10 mouse cellular contexts compared by ENCODE assay signal in the genomic region with DNA sequence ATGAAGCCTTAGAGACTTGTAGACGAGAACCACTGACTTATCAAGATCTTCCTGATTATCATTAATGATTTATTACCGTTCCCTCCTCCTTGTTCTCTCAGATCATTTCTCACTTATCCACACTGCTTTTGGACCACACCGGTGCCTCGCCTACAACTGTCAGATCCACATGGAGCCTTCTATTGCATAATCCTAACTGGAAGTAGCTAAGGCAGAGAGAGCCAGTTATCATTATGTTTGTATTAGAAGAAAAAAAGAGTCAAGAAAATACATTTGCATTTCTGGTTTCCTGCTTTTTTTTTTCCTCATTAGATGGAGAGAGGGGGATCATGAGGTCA.
DNase-seq lines count a peak whose midpoint lies in the region; ATAC-seq and TF ChIP-seq lines count a peak whose summit lies in the region.
"Had no signal": no experiment of that assay in that cellular context is flagged by ENCODE, and none has a peak within 500 bp of the region (broad histone marks: within the 10 kb centered on the region; RNA-seq: fewer than 3 reads in every experiment).

No protein-coding gene starts in this region.

- no peak for TF ChIP-seq CTCF in liver, adult 2 months (IDR thresholded peaks at IDR 0.05; ENCODE audit: low read depth, low read length)
- TF ChIP-seq CTCF in midbrain, postnatal 0 days (IDR thresholded peaks at IDR 0.05): no peak

- no peak overlapping the region for H3K9ac ChIP-seq in liver, adult 2 months (ENCODE audit: low read depth, low read length)
- no peak overlapping the region for H3K9ac ChIP-seq in liver, embryonic 12.5 days
- H3K9ac ChIP-seq in hindbrain, embryonic 16.5 days (ENCODE audit: low read depth, low read length): no peak overlapping the region
- no peak overlapping the region for H3K9ac ChIP-seq in midbrain, postnatal 0 days (replicated peaks; ENCODE audit: low read length, poor library complexity, severe bottlenecking)
- H3K9ac ChIP-seq: liver, embryonic 15.5 days had no signal

- 50% methylated on average over 4 of the region's 4 CpGs for WGBS in liver, adult 2 months
- WGBS in liver, embryonic 12.5 days (ENCODE audit: insufficient replicate concordance): 52% methylated on average over 4 of the region's 4 CpGs
- 39% methylated on average over 4 of the region's 4 CpGs for WGBS in hindbrain, embryonic 16.5 days
- WGBS in midbrain, postnatal 0 days: 37% methylated on average over 4 of the region's 4 CpGs

- DNase-seq in cerebellum, postnatal 36 days: no peak
- peak; percentile 2 for DNase-seq in liver, adult 2 months (ENCODE audit: extremely low read depth, low read depth, low spot score)
- no peak for DNase-seq in midbrain, postnatal 0 days (ENCODE audit: low spot score)
- DNase-seq in left cerebral cortex, postnatal 4 days: no peak
- no peak for DNase-seq in frontal cortex, postnatal 14 days (ENCODE audit: low spot score in 2 of 2)
- DNase-seq: thymus, adult 18-20 months had no signal

- no peaks in the 10 kb centered on the region for H3K79me2 ChIP-seq in liver, adult 2 months (ENCODE audit: control insufficient read depth, insufficient read depth, low read length)

- no peak overlapping the region for H3K4me2 ChIP-seq in liver, embryonic 12.5 days
- peak overlapping the region; percentile 54 for H3K4me2 ChIP-seq in hindbrain, embryonic 16.5 days (ENCODE audit: low read length)
- H3K4me2 ChIP-seq in midbrain, postnatal 0 days (ENCODE audit: low read depth, low read length, poor library complexity, severe bottlenecking): peak overlapping the region; percentile 44
- H3K4me2 ChIP-seq: liver, embryonic 15.5 days had no signal

- H3K9me3 ChIP-seq in liver, embryonic 12.5 days (replicated peaks): no peaks in the 10 kb centered on the region
- H3K9me3 ChIP-seq in hindbrain, embryonic 16.5 days (ENCODE audit: control insufficient read depth, low read length): no peaks in the 10 kb centered on the region
- H3K9me3 ChIP-seq in midbrain, postnatal 0 days (ENCODE audit: low read length): no peaks in the 10 kb centered on the region
- H3K9me3 ChIP-seq: liver, embryonic 15.5 days had no signal

- peak; percentile 18; the same call in 1 of the 2 replicates for ATAC-seq in cerebellum, adult (ENCODE audit: insufficient number of reproducible peaks, low FRiP score, low TSS enrichment)
- no peak for ATAC-seq in liver, embryonic 12.5 days
- ATAC-seq in hindbrain, embryonic 16.5 days: peak; percentile 50
- ATAC-seq in midbrain, postnatal 0 days (ENCODE audit: low FRiP score): peak; percentile 20; the same call in 1 of the 2 replicates

- H3K36me3 ChIP-seq in liver, adult 2 months (ENCODE audit: control insufficient read depth, insufficient read depth, low read length): no peaks in the 10 kb centered on the region
- H3K36me3 ChIP-seq in liver, embryonic 12.5 days: no peaks in the 10 kb centered on the region
- no peaks in the 10 kb centered on the region for H3K36me3 ChIP-seq in hindbrain, embryonic 16.5 days (ENCODE audit: control insufficient read depth, insufficient read depth, low read length)
- no peaks in the 10 kb centered on the region for H3K36me3 ChIP-seq in midbrain, postnatal 0 days (ENCODE audit: insufficient read depth, low read length)
- H3K36me3 ChIP-seq: liver, embryonic 15.5 days had no signal

- H3K27me3 ChIP-seq in liver, adult 2 months (ENCODE audit: control insufficient read depth, insufficient read depth, low read length): no peaks in the 10 kb centered on the region
- no peaks in the 10 kb centered on the region for H3K27me3 ChIP-seq in liver, embryonic 12.5 days (replicated peaks)
- H3K27me3 ChIP-seq in hindbrain, embryonic 16.5 days (replicated peaks; ENCODE audit: control insufficient read depth, insufficient read depth, low read length): no peaks in the 10 kb centered on the region
- no peaks in the 10 kb centered on the region for H3K27me3 ChIP-seq in midbrain, postnatal 0 days (ENCODE audit: insufficient read depth, low read length)
- H3K27me3 ChIP-seq: liver, embryonic 15.5 days had no signal

- intact Hi-C loops in left cerebral cortex, postnatal 4 days (cut with DNase I): loop anchor here (5.0 to 10.0 kb wide), 2 partner anchors 494 to 662 kb away; partner anchors contain the start of gene Nrip1

- no peaks in the 10 kb centered on the region for H3K4me1 ChIP-seq in liver, adult 2 months (ENCODE audit: control insufficient read depth, insufficient read depth, low read length)
- no peaks in the 10 kb centered on the region for H3K4me1 ChIP-seq in liver, embryonic 12.5 days
- peaks cover 7% of the 10 kb centered on the region; the same call in 1 of the 2 replicates for H3K4me1 ChIP-seq in hindbrain, embryonic 16.5 days (ENCODE audit: control insufficient read depth, insufficient read depth, low read depth, low read length)
- H3K4me1 ChIP-seq in midbrain, postnatal 0 days (ENCODE audit: insufficient read depth, low read length): 0 out of 2 replicates have a peak, but pooled peaks cover 3% of the 10 kb centered on the region
- H3K4me1 ChIP-seq: liver, embryonic 15.5 days had no signal

- no peak overlapping the region for H3K27ac ChIP-seq in liver, adult 2 months (replicated peaks; ENCODE audit: insufficient read depth, low read depth, low read length)
- H3K27ac ChIP-seq in liver, embryonic 12.5 days: no peak overlapping the region
- H3K27ac ChIP-seq in hindbrain, embryonic 16.5 days (ENCODE audit: low read depth, low read length): no peak overlapping the region
- no peak overlapping the region for H3K27ac ChIP-seq in midbrain, postnatal 0 days (ENCODE audit: low read depth, low read length)
- H3K27ac ChIP-seq: liver, embryonic 15.5 days had no signal

- no peak for TF ChIP-seq POLR2A in liver, adult 2 months (IDR thresholded peaks at IDR 0.05; ENCODE audit: extremely low read depth, insufficient read depth, low read length)

- H3K4me3 ChIP-seq in liver, adult 2 months (ENCODE audit: insufficient read depth, low read depth, low read length): no peak overlapping the region
- no peak overlapping the region for H3K4me3 ChIP-seq in liver, embryonic 12.5 days
- peak overlapping the region; percentile 6; the same call in 1 of the 2 replicates for H3K4me3 ChIP-seq in hindbrain, embryonic 16.5 days (ENCODE audit: low read length)
- H3K4me3 ChIP-seq in midbrain, postnatal 0 days (ENCODE audit: low read depth, low read length): no peak overlapping the region
- H3K4me3 ChIP-seq: liver, embryonic 15.5 days had no signal
